Mouse (Mus musculus) megakaryocyte, embryonic 14.5 days (primary cell): ENCODE measurements at regions not wholly inside any gene's neighbourhood (a gene's known extent, or its start where the extent isn't known, plus 50 kb on each side); places are given as distances from the start of the nearest gene placed in this dataset.

Experiments
- FLI1 ChIP-seq: IDR thresholded peaks from 2 replicates; pipeline ENCODE4 v1.6.1; 2012; ENCODE audit warnings: low read length, inconsistent platforms, mixed read lengths
- GATA1 ChIP-seq: IDR thresholded peaks from 3 replicates; pipeline ENCODE4 v1.6.1; 2012; ENCODE audit warnings: mixed read lengths, low read length, inconsistent platforms, borderline replicate concordance

DNA sequence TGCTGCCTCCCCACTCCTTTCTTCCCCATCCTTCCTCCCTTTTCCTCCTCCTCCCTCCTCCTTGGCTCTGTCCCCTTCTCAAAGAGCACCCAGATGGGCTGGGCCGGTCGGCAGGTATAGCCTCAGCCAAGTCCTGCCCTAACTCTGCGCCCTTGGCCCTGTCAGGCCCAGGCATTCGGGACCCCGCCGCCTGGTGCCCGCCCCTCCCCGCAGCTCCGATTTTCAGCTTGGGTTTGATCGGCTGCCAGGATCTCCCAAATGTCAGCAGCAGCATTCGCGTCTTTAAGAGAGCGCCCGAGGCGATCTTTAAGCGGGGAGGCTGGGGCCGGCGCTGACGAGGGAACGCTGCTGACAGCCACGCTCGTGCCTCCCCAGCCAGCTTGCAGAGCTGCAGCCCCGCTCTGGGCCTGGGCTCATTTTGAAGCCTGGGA lies 92.3 kb downstream of the Cstad start:
- TF ChIP-seq GATA1 = no peak
- no peak for TF ChIP-seq FLI1
